Mouse (Mus musculus) R1 (cell line): Measurements from ENCODE around the gene Strn4.

Source experiments
- DNase-seq: peaks from one replicate; pipeline ENCODE4 v3.0.0-alpha.2; 2018; ENCODE audit warnings: low read depth, low spot score

Strn4 gene

DNA sequence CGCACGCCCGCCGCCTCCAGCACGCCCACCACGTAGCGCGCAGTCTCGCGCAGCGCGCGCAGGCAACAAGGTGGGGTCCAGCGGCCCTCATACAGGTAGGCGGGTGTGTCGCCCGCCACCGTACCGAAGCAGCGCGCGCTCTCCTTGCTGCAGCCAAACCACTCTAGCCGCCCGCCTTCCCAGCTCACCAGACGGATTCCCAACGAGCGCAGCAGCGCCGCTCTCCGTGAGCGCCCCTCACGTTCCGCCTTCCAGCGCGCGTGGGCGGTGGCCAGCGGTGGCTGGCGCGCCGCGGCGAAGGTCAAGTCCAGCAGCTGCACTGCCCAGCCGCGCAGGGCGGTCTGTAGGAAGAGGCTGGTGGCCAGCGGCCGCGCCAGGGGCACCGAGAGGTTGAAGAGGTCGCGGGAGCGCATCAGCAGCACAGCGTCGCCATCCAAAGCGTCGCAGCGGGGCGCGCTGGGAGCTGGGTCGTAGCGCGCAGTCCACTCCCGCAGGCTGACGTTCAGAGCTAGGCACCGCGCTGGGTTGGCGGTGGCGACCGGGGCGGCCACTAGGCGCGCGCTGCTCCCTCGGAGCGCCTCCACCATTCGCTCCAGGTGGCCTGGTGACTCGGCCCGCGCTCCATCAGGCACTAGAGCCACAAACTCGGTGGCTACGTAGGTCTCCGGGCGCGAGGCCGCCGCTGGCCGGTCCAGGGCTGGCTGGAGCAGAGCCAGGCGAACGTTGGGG lies 4.6 kb upstream of the Strn4 start:
- DNase-seq: peak; percentile 67

DNA sequence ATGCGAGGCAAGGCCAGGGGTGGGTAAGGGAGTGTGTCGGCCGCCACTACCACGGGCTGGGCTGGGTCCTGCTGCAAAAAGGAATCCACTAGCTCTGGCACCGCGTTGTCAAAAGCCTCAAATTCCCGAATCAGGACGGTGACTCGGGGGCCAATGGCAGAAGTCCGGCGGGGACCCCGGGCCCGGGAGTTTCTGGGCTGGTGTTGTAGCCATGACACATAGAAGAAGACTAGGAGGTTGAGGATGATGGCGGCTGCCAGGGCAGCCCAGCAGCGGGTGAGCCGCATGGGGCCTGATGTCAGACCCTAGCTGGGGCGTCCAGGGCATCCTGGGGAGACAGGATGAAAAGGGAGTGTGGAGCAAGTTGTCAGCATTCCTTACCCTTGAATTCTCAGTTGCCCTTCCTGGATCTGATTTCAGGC lies 4.0 kb upstream of the Strn4 start:
- DNase-seq: no peak

DNA sequence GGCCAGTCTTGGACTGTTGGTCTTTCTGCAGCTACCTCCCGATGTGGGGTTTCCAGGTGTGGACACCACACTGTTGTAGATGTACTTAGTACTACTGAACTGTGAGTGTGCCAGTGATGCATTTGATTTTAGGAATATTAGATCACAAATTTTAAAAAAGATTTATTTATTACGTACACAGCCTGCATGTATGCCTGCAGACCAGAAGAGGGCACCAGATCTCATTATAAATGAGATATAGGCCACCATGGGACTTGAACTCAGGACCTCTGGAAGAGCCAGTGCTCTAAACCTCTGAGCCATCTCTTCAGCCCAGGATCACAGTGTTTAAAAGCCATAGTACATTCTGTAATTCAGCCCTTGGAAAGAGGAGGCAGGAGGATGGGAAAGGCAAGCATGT lies 3.2 kb upstream of the Strn4 start:
- no peak for DNase-seq

DNA sequence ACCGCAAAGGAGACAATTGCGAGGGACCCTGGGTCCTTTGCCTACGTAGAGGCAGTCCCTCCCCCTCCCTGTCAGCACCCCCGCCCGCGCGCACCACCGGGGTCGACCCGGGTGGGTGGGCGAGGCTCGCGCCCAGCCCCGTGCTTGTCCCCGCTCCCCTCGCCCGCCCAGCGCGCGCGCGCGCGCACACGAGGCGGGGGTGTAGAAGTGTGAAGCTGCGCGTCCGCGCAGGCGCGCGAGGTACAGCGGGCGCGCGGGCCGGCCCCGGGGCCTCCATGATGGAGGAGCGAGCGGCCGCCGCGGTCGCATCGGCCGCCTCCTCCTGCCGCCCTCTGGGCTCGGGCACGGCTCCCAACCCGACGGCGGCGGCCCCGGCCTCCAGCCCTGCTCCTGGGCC lies 387 bp downstream of the Strn4 start:
- DNase-seq: peak; percentile 78

DNA sequence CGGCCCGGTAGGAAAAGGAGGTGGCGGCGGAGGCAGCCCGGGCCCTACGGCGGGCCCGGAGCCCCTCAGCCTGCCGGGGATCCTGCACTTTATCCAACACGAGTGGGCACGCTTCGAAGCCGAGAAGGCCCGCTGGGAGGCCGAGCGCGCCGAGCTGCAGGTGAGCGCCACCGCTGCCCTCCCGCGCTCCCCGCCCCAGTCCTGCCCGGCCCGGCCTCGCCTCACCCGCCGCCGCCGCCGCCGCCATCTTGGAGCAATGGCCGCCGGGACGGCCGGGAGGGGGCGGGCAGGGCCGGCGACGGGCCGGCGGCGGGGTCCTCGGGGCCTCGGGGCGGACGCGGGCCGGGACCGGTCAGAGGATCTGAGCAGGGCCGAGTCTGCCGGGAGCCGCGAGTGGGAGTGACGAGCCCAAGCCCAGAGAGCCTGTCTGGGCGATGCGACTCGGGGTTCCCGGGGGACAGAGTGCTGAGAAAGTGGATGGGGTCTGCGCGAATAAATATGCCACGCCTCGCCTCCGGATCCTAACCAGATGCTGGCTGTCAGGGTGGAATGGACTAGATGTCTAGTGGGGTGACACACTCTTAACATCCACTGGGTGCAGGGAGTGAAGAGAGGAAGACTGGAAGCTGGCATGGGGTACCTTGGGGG lies 910 bp downstream of the Strn4 start, which contains the start of gene Fkrp:
Gene Fkrp, minus strand, starts transcription at position 258 of the 648 bp plus-strand sequence.
- DNase-seq: peak; percentile 30

DNA sequence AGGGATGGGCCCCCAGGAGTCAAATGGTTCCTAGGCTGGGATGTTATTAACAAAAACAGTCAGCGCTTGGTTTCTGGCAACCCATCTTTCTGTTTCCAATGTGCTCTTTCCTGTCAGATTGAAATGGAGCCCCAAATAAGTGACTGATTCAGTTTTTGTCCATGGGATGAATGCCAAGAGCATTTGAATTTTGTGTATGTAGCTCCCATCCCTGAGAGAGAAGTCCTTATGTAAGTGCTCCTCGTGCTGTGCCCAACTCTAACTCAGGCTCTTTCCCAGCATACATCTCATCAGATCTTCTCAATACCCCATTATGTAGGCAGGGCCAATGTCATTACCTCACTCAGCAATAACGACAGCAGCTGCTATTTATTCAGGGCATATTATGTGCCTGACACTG lies 2.0 kb downstream of the Strn4 start:
- no peak for DNase-seq

DNA sequence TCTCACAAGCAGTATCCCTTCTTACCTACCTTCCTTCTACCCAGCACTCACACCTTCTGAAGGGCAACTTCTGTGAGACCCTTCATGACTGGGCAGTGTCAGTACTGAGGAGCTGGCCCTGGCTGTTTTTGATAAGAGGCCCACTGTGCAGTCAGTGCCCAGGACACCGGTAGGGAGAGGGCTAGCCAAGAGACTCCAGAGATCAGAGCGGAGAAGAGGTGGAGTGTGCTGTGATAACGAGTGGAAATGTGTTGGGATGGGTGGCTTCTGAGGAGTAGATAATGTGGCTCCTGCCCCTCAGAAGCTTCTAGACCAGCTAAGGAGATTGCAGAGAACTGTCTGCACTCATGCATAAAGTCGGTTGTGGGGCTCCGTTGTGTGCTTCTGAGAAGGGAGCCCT lies 4.1 kb downstream of the Strn4 start:
- no peak for DNase-seq

DNA sequence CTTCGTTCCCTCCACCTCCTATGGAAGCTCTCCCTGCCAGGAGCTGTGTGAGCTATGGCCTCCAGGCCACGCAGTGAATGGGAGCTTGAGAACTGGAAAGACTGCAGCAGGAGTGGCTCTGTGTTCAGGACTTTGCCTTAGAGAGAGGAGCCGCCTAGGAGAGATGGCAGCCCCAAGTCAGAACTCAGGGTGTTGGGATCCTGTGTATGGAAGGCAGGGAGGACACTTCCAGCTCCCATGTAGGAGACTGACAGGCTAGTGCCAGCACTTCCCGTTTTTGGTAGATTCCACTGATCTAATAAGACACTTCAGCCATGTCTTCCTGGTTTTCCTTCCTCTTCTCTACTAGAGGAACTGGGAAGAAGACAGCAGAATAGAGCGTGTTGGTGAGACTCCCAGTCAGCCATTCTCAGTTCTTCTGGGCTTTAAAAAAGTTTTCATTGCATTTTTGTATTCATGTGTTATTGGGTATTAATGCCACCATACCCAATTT lies 4.6 kb downstream of the Strn4 start:
- no peak for DNase-seq

DNA sequence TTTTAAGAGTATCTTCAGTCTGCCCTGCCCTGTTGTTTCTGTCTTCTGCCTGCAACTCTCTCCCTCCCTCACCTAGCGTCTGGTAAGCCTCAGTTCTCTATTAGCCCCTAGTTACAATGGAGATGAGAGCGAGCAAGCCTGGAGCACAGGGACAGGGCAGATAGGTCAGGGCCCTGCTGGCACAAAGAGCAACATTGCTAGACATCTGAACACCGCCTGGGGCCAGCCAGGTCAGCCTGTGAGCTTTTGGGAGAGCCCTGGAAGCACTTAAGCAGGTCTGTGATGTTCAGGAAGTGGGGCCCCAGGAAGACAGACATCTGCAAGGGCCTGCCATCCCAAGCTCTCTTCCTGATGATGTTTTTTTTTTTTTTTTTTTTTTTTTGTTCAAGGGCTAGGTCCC lies 5.4 kb downstream of the Strn4 start:
- no peak for DNase-seq

DNA sequence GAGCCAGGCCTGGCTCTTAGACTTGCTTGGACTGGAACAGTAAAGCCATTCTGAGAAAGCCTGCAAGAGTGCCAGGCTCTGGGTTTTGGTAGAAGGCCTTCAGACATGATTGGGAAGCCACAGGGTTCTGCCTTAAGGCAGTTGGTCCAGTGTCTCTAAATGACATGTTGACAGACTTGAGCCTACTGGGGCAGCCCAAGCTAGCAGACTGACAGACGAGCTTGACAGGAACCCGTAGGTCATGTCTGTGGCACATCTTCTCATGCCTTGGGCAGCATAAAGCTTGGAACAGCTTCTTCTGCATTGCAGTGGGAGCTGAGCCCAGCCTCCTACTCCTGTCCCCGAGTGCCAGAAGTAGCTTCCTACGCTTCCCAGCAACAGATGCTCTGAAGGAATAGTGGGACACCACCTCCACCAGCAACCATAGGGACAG lies 6.0 kb downstream of the Strn4 start:
- DNase-seq: no peak

DNA sequence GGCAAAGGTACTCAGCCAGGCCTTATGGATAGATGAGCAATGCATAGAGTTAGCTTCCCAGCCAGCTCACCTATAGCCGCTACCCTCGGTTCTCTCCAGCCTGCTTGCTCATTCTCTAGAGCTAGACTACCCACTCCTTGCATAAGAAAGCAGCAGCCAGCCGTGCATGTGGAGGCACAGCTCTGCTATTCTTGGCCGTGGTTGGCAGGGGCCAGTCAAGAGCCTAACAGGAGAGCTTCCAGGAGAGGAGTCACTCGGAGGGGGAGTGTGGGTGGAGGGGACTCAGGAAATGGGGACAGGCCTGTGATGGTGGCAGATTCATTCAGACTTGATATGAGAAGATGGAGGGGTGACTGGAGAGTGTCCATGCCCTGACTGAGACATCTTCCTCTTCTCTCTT lies 8.0 kb downstream of the Strn4 start:
- DNase-seq: no peak

DNA sequence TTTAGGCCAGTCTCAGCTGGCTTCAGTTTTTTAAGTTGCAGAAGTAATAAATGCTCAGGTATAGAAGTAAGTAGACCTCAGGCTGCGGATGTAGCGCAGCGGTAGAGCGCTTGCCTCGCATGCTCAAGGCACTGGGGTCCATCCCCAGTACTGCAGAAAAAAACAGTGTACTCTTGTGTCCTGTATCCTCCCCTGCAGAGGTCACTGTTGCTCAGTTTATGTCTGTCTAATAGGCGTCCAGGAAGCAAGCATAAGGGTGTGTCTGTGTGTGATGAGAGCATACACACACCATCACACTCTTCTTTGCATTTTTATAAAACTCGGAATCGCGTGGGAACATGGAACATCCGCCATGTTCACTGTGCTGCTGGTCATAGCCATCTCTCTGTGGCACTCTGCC lies 10.1 kb downstream of the Strn4 start:
- peak; percentile 64 for DNase-seq

DNA sequence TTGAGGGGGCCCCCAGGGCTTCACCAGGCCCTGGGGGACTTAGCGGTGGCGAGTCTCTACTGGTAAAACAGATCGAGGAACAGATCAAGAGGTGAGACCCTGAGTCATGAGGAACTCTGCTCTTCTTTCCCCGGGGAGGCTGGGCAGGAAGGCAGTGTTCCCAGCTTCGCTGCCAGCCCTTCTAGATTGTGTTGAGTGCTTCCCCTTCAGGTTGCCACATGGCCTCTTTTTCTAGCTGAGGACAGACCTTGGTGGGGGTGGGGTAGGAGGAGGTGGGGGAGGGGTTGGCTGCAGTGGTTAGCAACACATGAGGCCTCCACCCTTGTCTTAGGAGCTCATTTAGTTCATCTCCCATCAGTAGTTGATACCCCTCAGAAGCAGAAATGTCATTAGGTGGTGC lies 10.9 kb downstream of the Strn4 start:
- no peak for DNase-seq

DNA sequence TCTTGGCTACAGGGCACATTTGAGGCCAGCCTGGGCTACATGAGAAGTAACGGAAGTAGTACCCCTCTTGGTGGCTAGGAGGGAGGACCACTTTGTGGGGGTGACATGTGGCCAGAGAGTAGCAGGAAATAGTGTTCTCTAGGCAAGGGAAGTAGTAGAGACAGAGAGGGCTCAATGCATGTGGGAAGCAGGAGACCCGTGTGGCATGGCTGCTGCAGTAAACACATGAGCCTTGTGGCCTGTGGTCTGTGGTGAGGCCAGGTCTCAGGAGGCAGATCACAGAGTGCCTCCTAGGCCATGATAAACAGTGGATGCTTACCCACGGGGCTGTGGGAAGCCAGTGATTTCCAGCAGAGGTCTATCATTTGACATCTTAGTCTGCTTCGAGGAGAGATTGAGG lies 11.6 kb downstream of the Strn4 start:
- DNase-seq: no peak

DNA sequence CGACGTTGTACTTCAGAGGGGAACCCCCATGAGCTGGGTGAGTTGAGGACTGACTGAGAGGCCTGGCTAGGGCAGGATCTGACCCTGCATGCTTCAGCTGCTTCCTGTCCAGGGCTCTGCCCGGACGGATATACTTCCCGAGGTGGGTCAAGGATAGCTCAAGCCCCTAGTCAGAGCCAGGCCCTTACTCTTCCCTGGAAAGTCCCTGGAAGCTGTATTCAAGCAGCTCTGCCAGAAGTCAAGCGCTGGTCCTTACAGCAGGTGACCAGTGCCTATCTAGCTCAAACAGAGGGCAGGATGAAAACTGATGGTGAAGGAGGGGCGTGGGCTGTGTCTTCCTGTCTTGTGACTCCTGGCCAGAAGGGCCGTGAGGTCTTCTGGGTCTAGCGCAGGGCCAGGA lies 14.8 kb downstream of the Strn4 start:
- no peak for DNase-seq

DNA sequence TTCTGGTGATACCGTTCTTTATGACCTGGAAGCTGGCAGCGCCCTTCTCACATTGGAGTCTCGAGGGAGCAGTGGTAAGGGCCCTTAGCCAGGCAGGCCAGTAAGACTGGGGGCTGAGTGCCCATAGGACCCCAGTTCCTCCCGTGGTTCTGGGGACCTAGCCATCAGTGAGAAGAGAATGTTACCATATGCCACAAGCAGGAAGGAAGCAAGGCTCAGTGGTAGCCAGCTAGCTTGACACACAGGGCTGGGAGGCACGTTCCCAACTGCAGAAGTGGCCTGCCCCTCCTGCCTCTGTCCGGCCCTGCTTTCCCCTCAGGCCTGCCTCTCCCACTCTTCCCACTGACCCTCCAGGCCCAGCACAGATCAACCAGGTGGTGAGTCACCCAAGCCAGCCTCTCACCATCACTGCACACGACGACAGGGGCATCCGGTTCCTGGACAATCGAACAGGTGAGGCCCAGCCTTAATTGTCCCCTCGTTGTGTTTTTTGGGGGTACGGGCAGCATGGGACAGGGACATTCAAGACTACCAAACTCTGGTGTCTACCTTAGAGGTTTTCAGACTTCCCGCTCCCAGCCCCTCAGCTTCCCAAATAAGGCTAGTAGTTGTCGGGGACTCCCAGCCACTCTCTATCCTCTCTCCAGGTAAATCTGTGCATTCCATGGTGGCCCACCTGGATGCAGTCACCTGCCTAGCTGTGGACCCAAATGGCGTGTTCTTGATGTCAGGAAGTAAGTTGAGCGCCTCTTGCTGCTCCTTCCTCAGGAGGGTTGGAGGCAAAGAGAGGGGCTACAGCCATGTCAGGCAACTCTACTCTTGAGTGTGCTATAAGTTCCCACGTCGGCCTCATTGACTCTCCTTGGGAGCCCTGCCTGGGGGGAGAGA lies 22.5 kb downstream of the Strn4 start:
- no peak for DNase-seq

DNA sequence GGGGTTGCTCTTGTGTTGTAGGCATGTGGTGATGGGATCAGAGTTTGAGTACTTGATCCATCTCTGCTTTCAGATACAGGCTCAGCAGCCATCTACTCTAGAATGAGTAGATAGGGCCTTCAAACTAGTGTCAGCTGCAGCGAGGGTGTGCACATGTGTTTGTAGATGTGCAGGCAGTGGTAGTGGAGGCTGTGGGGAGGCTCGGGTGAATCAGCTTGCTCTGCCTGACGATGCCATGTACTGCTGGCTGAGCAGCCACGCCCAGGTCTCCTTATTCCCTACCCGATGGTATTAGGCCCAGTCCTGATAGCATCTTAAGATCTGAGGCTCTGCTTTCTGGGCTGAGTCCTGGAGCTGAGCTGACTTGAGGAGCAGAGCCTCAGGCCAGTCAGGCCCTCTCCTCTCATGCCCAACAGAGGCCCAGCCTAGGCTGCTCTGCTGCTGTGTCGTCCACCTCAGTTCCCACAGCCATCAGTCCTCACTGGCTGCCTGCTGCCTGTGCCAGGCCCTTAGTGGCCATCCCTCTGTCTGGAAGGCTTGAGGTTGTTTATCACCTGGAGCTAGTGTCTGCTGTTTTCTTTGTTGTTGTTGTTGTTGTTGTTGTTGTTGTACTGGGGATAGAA lies 23.2 kb downstream of the Strn4 start:
- DNase-seq: no peak

DNA sequence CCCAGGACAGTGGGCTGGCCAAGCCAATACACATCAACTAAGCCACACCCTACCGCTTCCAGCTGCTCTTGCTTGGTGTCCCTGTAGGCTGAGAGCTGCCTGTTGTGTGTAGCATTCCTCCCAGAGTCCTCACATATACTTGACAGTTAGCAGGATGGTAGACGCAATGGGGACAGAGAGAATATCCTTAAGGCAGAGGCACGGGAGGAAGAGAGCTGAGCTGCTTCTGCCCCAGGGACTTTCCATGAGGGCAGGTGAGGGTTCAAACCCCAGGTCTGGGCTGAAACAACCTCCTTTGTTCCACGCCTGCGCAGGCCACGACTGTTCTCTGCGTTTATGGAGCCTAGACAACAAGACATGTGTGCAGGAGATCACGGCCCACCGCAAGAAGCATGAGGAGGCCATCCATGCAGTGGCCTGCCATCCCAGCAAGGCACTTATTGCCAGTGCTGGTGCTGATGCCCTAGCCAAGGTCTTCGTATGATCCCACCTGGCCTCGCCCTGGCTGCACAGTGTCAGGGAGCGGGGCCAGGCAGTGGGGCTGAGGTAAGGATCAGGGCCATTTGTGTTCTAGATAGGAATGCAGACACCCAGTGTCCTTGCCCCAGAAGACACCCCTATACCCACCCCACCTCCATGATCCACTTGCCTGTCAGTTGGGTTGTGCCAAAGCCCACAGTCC lies 23.9 kb downstream of the Strn4 start:
- no peak for DNase-seq

DNA sequence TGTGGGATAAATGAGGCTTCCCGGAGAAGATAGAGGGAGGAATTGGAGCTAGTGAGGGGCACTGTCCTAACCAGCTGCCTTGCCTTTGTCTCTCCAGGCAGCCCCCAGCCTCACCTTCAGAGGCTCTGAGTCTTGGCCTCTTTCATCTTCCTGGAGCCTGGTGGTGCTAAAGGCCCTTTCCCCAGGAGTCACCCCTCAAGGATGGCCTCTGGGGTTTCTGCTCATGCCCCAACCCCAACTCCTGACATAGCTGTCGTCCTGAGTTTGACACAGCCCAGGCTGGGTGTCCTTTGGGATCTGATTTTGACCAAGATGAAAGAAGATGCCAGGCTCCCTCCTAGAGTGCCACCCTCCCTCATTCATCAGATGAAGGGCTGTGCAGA lies 24.4 kb downstream of the Strn4 start:
- DNase-seq: no peak

DNA sequence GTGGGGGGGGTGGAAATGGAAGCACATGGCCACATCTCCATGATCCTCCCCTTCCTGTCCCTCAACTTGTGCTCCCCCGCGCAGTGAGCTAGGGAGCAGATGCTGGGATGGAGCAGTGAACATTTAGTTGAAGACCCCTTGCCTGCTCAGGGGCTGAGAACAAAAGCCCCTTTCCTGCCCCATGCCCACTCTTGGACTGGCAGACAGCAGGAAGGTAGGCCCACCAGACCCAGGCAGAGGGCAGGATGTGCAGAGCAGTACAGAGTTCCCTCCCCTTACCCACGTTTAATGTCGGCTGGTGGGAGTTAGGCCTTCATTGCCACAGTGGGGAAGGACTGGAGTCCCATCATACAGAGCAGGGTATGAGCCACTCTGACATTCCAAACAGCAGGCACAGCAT lies 25.4 kb downstream of the Strn4 start:
- DNase-seq: no peak
